Mouse (Mus musculus) gonadal fat pad, adult 2 months (tissue): ENCODE data around the gene Dffb. TPM values are rescaled to one million over a fixed set of nuclear protein-coding genes. Genes with fewer than 3 reads are reported as not detected.

ENCODE experiments used
- polyA plus RNA-seq: library from polyadenylated mRNA; depleted of rRNA; stranded (reverse); fragments of >200 nt; gene quantifications from 2 replicates; pipeline ENCODE4 v1.2.3, GENCODE M21; 2012; rRNA removed

Dffb gene
- polyA plus RNA-seq, 1 experiment = 14.7 TPM

Other genes with a start within 250 kb of the Dffb start
- 24.5 and 28.6 TPM in 2 replicates for gene A430005L14Rik, start 17.9 kb downstream of the Dffb start, polyA plus RNA-seq
- gene Cep104, start 68 bp upstream of the Dffb start, polyA plus RNA-seq = 16.5 and 19.6 TPM in 2 replicates
- gene Lrrc47, start 36.6 kb upstream of the Dffb start, polyA plus RNA-seq = 38.6 and 47.0 TPM in 2 replicates
- 338 and 347 TPM in 2 replicates for gene Smim1, start 51.1 kb upstream of the Dffb start, polyA plus RNA-seq
- gene Ccdc27, start 67.6 kb upstream of the Dffb start, polyA plus RNA-seq = 0.16 and 0.23 TPM in 2 replicates
- gene Trp73, start 165.1 kb upstream of the Dffb start, polyA plus RNA-seq = 0.82 and 0.96 TPM in 2 replicates
- gene Wrap73, start 167.2 kb upstream of the Dffb start, polyA plus RNA-seq = 14.4 and 18.0 TPM in 2 replicates
- 139 and 174 TPM in 2 replicates for gene Tprgl, start 185.5 kb upstream of the Dffb start, polyA plus RNA-seq
- gene Megf6, start 195.6 kb upstream of the Dffb start, polyA plus RNA-seq = 18.3 and 27.3 TPM in 2 replicates